Mouse (Mus musculus) heart, embryonic 16.5 days (tissue): Measurements from ENCODE around the gene Insyn1. TPM values are rescaled to one million over a fixed set of nuclear protein-coding genes. Genes with fewer than 3 reads are reported as not detected.

Experiments used
- polyA plus RNA-seq: library from polyadenylated mRNA; unstranded; fragments of >200 nt; fragmentation: Nextera tagmentation; extraction: Ambion mirVana; gene quantifications from 2 replicates; pipeline ENCODE4 v1.2.1, GENCODE M21; 2015

The Insyn1 gene
- polyA plus RNA-seq, 1 experiment from 2014 or later = 0.54 TPM

Other genes with a start within 250 kb of the Insyn1 start
- gene Pml, start 238.8 kb upstream of the Insyn1 start, polyA plus RNA-seq = 11.7 and 13.8 TPM in 2 replicates
- 28.2 and 28.3 TPM in 2 replicates for gene Stoml1, start 235.4 kb upstream of the Insyn1 start, polyA plus RNA-seq
- 47.0 and 48.6 TPM in 2 replicates for gene Loxl1, start 175.4 kb upstream of the Insyn1 start, polyA plus RNA-seq
- gene Tbc1d21, start 118.1 kb upstream of the Insyn1 start, polyA plus RNA-seq = not detected in 2 replicates
- gene Cd276, start 66.8 kb downstream of the Insyn1 start, polyA plus RNA-seq = 24.1 and 24.5 TPM in 2 replicates
- gene Nptn, start 93.6 kb downstream of the Insyn1 start, polyA plus RNA-seq = 110 and 124 TPM in 2 replicates